Mouse (Mus musculus) thymus, adult 2 months (tissue): ENCODE data around the gene Slc10a7.

Source experiments
- CTCF ChIP-seq: fragments of 200-500 bp; IDR thresholded peaks from 2 replicates; pipeline ENCODE4 v1.5.1; 2012; ENCODE audit warnings: mild to moderate bottlenecking, control low read depth, low read length, moderate library complexity, borderline replicate concordance; ENCODE audit not compliant: control insufficient read depth, poor library complexity, insufficient read depth; ENCODE audit errors: extremely low read depth
- POLR2A ChIP-seq: fragments of 200-500 bp; IDR thresholded peaks from 2 replicates; pipeline ENCODE4 v1.6.1; 2012; ENCODE audit warnings: mild to moderate bottlenecking, low read length, control low read depth, moderate library complexity; ENCODE audit not compliant: control insufficient read depth, poor library complexity, insufficient read depth; ENCODE audit errors: extremely low read depth

GRCm38 (mm10) chr8:78642376-78642775, 133.2 kb downstream of the Slc10a7 start:
- no peak for TF ChIP-seq POLR2A
- no peak for TF ChIP-seq CTCF
